Mouse (Mus musculus) bone marrow, adult 2 months (tissue): ENCODE results near the gene Itgav.

ENCODE experiments used
- CTCF ChIP-seq: fragments of 200-500 bp; IDR thresholded peaks from 2 replicates; pipeline ENCODE4 v1.5.1; 2011; ENCODE audit warnings: low read length, control low read depth; ENCODE audit not compliant: control insufficient read depth, insufficient read depth
- POLR2A ChIP-seq: fragments of 200-500 bp; IDR thresholded peaks from 2 replicates; pipeline ENCODE4 v1.6.1; 2011; ENCODE audit warnings: low read depth, mild to moderate bottlenecking, control low read depth, low read length, borderline replicate concordance; ENCODE audit not compliant: control insufficient read depth

- TF ChIP-seq POLR2A (no peak), CTCF (no peak)
These were observed 31.3 kb upstream of the Itgav start for GRCm38 (mm10) chr2:83692651-83693545.
